Mouse (Mus musculus): ENCODE data around the gene Rabl6. TPM values are rescaled to one million over a fixed set of nuclear protein-coding genes. Genes with fewer than 3 reads are reported as not detected.

Gene Rabl6
- polyA plus RNA-seq (2017; shearing (Covaris generic)): 33.1 TPM

GRCm38 (mm10) chr2:25607761-25608622 is at the start of gene Rabl6:
Gene Rabl6, minus strand, starts transcription at chr2:25608521.

GRCm38 (mm10) chr2:25657652-25658051 is 49.3 kb upstream of the Rabl6 start, which contains the start of gene Lcn5:
Gene Lcn5, plus strand, starts transcription at chr2:25657952.

GRCm38 (mm10) chr2:25652902-25653301 is 44.6 kb upstream of the Rabl6 start, which contains the start of gene Lcn8:
Gene Lcn8, plus strand, starts transcription at chr2:25653120.

GRCm38 (mm10) chr2:25627811-25628210 is 19.5 kb upstream of the Rabl6 start, which contains the start of gene Fcna:
Gene Fcna, minus strand, starts transcription at chr2:25628030.

GRCm38 (mm10) chr2:25621229-25622200 is 13.2 kb upstream of the Rabl6 start, which contains the start of gene Tmem141:
Gene Tmem141, minus strand, starts transcription at chr2:25622005.

GRCm38 (mm10) chr2:25617578-25617977 is 9.3 kb upstream of the Rabl6 start, which contains the start of gene Ccdc183:
Gene Ccdc183, minus strand, starts transcription at chr2:25617678.

GRCm38 (mm10) chr2:25581294-25581864 is 26.9 kb downstream of the Rabl6 start, which contains the start of gene Ajm1:
Gene Ajm1, minus strand, starts transcription at chr2:25581757.

GRCm38 (mm10) chr2:25574579-25575431 is 33.5 kb downstream of the Rabl6 start, which contains the start of the genes Mamdc4 and Phpt1:
Gene Mamdc4, minus strand, starts transcription at chr2:25574845.
Gene Phpt1, minus strand, starts transcription at chr2:25575224.

GRCm38 (mm10) chr2:25557221-25557963 is 50.9 kb downstream of the Rabl6 start, which contains the start of gene Edf1:
Gene Edf1, plus strand, starts transcription at chr2:25557847.

GRCm38 (mm10) chr2:25546811-25547491 is 61.4 kb downstream of the Rabl6 start, which contains the start of gene Traf2:
Gene Traf2, minus strand, starts transcription at chr2:25546940.

Other genes with a start within 250 kb of the Rabl6 start
- 23.4 TPM for gene Uap1l1, start 242.8 kb downstream of the Rabl6 start, polyA plus RNA-seq (2017; shearing (Covaris generic))
- gene Sapcd2, start 236.2 kb downstream of the Rabl6 start, polyA plus RNA-seq (2017; shearing (Covaris generic)): not detected
- not detected for gene Entpd2, start 212.6 kb downstream of the Rabl6 start, polyA plus RNA-seq (2017; shearing (Covaris generic))
- gene Npdc1, start 209.2 kb downstream of the Rabl6 start, polyA plus RNA-seq (2017; shearing (Covaris generic)): 2.1 TPM
- gene Fut7, start 185.3 kb downstream of the Rabl6 start, polyA plus RNA-seq (2017; shearing (Covaris generic)): 0.26 TPM
- gene Abca2, start 179.8 kb downstream of the Rabl6 start, polyA plus RNA-seq (2017; shearing (Covaris generic)): 51.3 TPM
- 1.0 TPM for gene Clic3, start 151.7 kb downstream of the Rabl6 start, polyA plus RNA-seq (2017; shearing (Covaris generic))
- 50.2 TPM for gene Paxx, start 147.4 kb downstream of the Rabl6 start, polyA plus RNA-seq (2017; shearing (Covaris generic))
- gene Ptgds, start 138.5 kb downstream of the Rabl6 start, polyA plus RNA-seq (2017; shearing (Covaris generic)): not detected
- gene Lcn12, start 114.6 kb downstream of the Rabl6 start, polyA plus RNA-seq (2017; shearing (Covaris generic)): not detected
- 71.7 TPM for gene Fbxw5, start 107.8 kb downstream of the Rabl6 start, polyA plus RNA-seq (2017; shearing (Covaris generic))
- gene C8g, start 106.8 kb downstream of the Rabl6 start, polyA plus RNA-seq (2017; shearing (Covaris generic)): 4.6 TPM
- 81.5 TPM for gene Traf2, start 61.6 kb downstream of the Rabl6 start, polyA plus RNA-seq (2017; shearing (Covaris generic))
- 237 TPM for gene Edf1, start 50.7 kb downstream of the Rabl6 start, polyA plus RNA-seq (2017; shearing (Covaris generic))
- gene Mamdc4, start 33.7 kb downstream of the Rabl6 start, polyA plus RNA-seq (2017; shearing (Covaris generic)): 1.4 TPM
- gene Phpt1, start 33.3 kb downstream of the Rabl6 start, polyA plus RNA-seq (2017; shearing (Covaris generic)): 49.8 TPM
- 1.1 TPM for gene Ajm1, start 26.8 kb downstream of the Rabl6 start, polyA plus RNA-seq (2017; shearing (Covaris generic))
- gene Ccdc183, start 9.2 kb upstream of the Rabl6 start, polyA plus RNA-seq (2017; shearing (Covaris generic)): 0.22 TPM
- 4.9 TPM for gene Tmem141, start 13.5 kb upstream of the Rabl6 start, polyA plus RNA-seq (2017; shearing (Covaris generic))
- gene Fcna, start 19.5 kb upstream of the Rabl6 start, polyA plus RNA-seq (2017; shearing (Covaris generic)): not detected
- gene Lcn8, start 44.6 kb upstream of the Rabl6 start, polyA plus RNA-seq (2017; shearing (Covaris generic)): not detected
- not detected for gene Lcn5, start 49.4 kb upstream of the Rabl6 start, polyA plus RNA-seq (2017; shearing (Covaris generic))
- gene Lcn6, start 68.3 kb upstream of the Rabl6 start, polyA plus RNA-seq (2017; shearing (Covaris generic)): not detected
- 0.46 TPM for gene Lcn10, start 74.2 kb upstream of the Rabl6 start, polyA plus RNA-seq (2017; shearing (Covaris generic))
- gene Obp2a, start 91.5 kb upstream of the Rabl6 start, polyA plus RNA-seq (2017; shearing (Covaris generic)): not detected
- 23.6 TPM for gene Bmyc, start 98.2 kb upstream of the Rabl6 start, polyA plus RNA-seq (2017; shearing (Covaris generic))
- gene Obp2b, start 128.5 kb upstream of the Rabl6 start, polyA plus RNA-seq (2017; shearing (Covaris generic)): not detected
- not detected for gene Lcn3, start 157.0 kb upstream of the Rabl6 start, polyA plus RNA-seq (2017; shearing (Covaris generic))
- gene Lcn11, start 168.5 kb upstream of the Rabl6 start, polyA plus RNA-seq (2017; shearing (Covaris generic)): not detected
- gene Gm13539, start 173.7 kb upstream of the Rabl6 start, polyA plus RNA-seq (2017; shearing (Covaris generic)): not detected
- gene Glt6d1, start 207.3 kb upstream of the Rabl6 start, polyA plus RNA-seq (2017; shearing (Covaris generic)): 0.73 TPM
- gene Lcn9, start 214.6 kb upstream of the Rabl6 start, polyA plus RNA-seq (2017; shearing (Covaris generic)): not detected
- not detected for gene Sohlh1, start 238.7 kb upstream of the Rabl6 start, polyA plus RNA-seq (2017; shearing (Covaris generic))